Mouse (Mus musculus) left cerebral cortex, adult 2 months (tissue): ENCODE measurements at regions not wholly inside any gene's neighbourhood (a gene's known extent, or its start where the extent isn't known, plus 50 kb on each side); places are given as distances from the start of the nearest gene placed in this dataset.

Experiments used
- DNase-seq, 2 experiments: peaks; one replicate each; pipeline ENCODE4 v3.0.0; 2021 to 2022; ENCODE audit warnings: low spot score in 2 of 2, mixed read lengths in 1 of 2; ENCODE audit errors: extremely low spot score in 1 of 2
- H3K27ac ChIP-seq: fragments of 200-600 bp; 2 replicates; pipeline ENCODE4 v1.8.1; 2022
- H3K4me3 ChIP-seq: fragments of 200-600 bp; 2 replicates; pipeline ENCODE4 v1.8.1; 2022
- CTCF ChIP-seq: fragments of 200-600 bp; IDR thresholded peaks from 2 replicates; pipeline ENCODE4 v1.8.1; 2022; ENCODE audit warnings: antibody characterized with exemption, mild to moderate bottlenecking, moderate library complexity
- intact Hi-C: fragments of 180-260 bp; cut with DNase I; formaldehyde crosslinking; loops from one replicate; pipeline ENCODE4 v1.15.1; 2025

GRCm38 (mm10) chr5:118861143-118861847 is 300.8 kb downstream of the Med13l start:
- Histone ChIP-seq H3K27ac (no peak overlapping the region), H3K4me3 (no peak overlapping the region)
- no peak for DNase-seq
- intact Hi-C loops, result no loop called here
- no peak for TF ChIP-seq CTCF

GRCm38 (mm10) chr5:118867511-118867910 is 307.0 kb downstream of the Med13l start:
- TF ChIP-seq CTCF, result no peak
- intact Hi-C loops, result no loop called here
- H3K27ac ChIP-seq, result no peak overlapping the region
- no peak overlapping the region for H3K4me3 ChIP-seq
- no peak for DNase-seq

GRCm38 (mm10) chr5:118869330-118869729 is 308.9 kb downstream of the Med13l start:
- H3K27ac ChIP-seq, result no peak overlapping the region
- no peak for TF ChIP-seq CTCF
- intact Hi-C loops, result no loop called here
- DNase-seq, result no peak
- no peak overlapping the region for H3K4me3 ChIP-seq

GRCm38 (mm10) chr5:118873871-118874270 is 313.4 kb downstream of the Med13l start:
- no peak overlapping the region for H3K27ac ChIP-seq
- DNase-seq, result no peak
- no peak overlapping the region for H3K4me3 ChIP-seq
- intact Hi-C loops, result loop anchor here (10.0 kb wide), 2 partner anchors 961 to 1561 kb away; partner anchors contain the start of genes Lhx5 and Tbx5
- TF ChIP-seq CTCF, result no peak

- no peak for DNase-seq
- TF ChIP-seq CTCF, result no peak
- no peak overlapping the region for H3K4me3 ChIP-seq
- intact Hi-C loops, result loop anchor here (5.0 to 10.0 kb wide), 3 partner anchors 93 to 1560 kb away; partner anchors contain the start of genes Lhx5 and Tbx5
- no peak overlapping the region for H3K27ac ChIP-seq
Observed at GRCm38 (mm10) chr5:118875096-118875637, 314.7 kb downstream of the Med13l start.

GRCm38 (mm10) chr5:118876586-118877312 is 316.3 kb downstream of the Med13l start:
- intact Hi-C loops, result loop anchor here (5.0 to 10.0 kb wide), 3 partner anchors 94 to 1558 kb away; partner anchors contain the start of genes Lhx5 and Tbx5
- Histone ChIP-seq H3K4me3 (no peak overlapping the region), H3K27ac (no peak overlapping the region)
- TF ChIP-seq CTCF, result no peak
- DNase-seq, result no peak

- Histone ChIP-seq H3K27ac (no peak overlapping the region), H3K4me3 (no peak overlapping the region)
- DNase-seq, result no peak
- peak; percentile 46 for TF ChIP-seq CTCF
- intact Hi-C loops, result loop anchor here (5.0 to 10.0 kb wide), 3 partner anchors 95 to 1558 kb away; partner anchors contain the start of genes Lhx5 and Tbx5
Observed at GRCm38 (mm10) chr5:118877313-118877669, 316.8 kb downstream of the Med13l start.

- intact Hi-C loops, result loop anchor here (5.0 to 10.0 kb wide), 3 partner anchors 96 to 1557 kb away; partner anchors contain the start of genes Lhx5 and Tbx5
- no peak for TF ChIP-seq CTCF
- H3K4me3 ChIP-seq, result no peak overlapping the region
- no peak for DNase-seq
- H3K27ac ChIP-seq, result no peak overlapping the region
Observed at GRCm38 (mm10) chr5:118877831-118878230, 317.4 kb downstream of the Med13l start.

GRCm38 (mm10) chr5:118878722-118879121 is 318.2 kb downstream of the Med13l start:
- no peak overlapping the region for H3K4me3 ChIP-seq
- no peak overlapping the region for H3K27ac ChIP-seq
- DNase-seq, result no peak
- no peak for TF ChIP-seq CTCF
- intact Hi-C loops, result loop anchor here (1.0 to 10.0 kb wide), 5 partner anchors 96 to 1556 kb away; partner anchors contain the start of genes Lhx5 and Tbx5

GRCm38 (mm10) chr5:118879808-118880478 is 319.5 kb downstream of the Med13l start:
- H3K4me3 ChIP-seq, result no peak overlapping the region
- intact Hi-C loops, result loop anchor here (1.0 to 10.0 kb wide), 5 partner anchors 98 to 1555 kb away; partner anchors contain the start of genes Lhx5 and Tbx5
- no peak overlapping the region for H3K27ac ChIP-seq
- peak; percentile 65 to 71 for DNase-seq
- TF ChIP-seq CTCF, result peak; percentile 100

GRCm38 (mm10) chr5:118880546-118880945 is 320.1 kb downstream of the Med13l start:
- intact Hi-C loops, result no loop called here
- no peak for DNase-seq
- TF ChIP-seq CTCF, result no peak
- Histone ChIP-seq H3K27ac (no peak overlapping the region), H3K4me3 (no peak overlapping the region)
